Mouse (Mus musculus) brain, embryonic 18.5 days (tissue): ENCODE measurements around the gene Rag1.

Source experiments
- DNase-seq: peaks from one replicate; pipeline ENCODE4 v3.0.0-alpha.2; 2012; ENCODE audit warnings: low read depth, low spot score

The Rag1 gene

GRCm38 (mm10) chr2:101649114-101649671, at the start of gene Rag1, which contains the start of gene B230118H07Rik:
Gene Rag1 (minus strand): TSS chr2:101649501.
Gene B230118H07Rik (minus strand): TSS chr2:101649532.
- DNase-seq = no peak

- DNase-seq = no peak
These were observed 46.3 kb upstream of the Rag1 start for GRCm38 (mm10) chr2:101695584-101695983.

GRCm38 (mm10) chr2:101693577-101694215, 44.4 kb upstream of the Rag1 start:
- no peak for DNase-seq

- no peak for DNase-seq
These were observed 43.7 kb upstream of the Rag1 start for GRCm38 (mm10) chr2:101693043-101693442.

GRCm38 (mm10) chr2:101690252-101690827, 41.0 kb upstream of the Rag1 start:
- DNase-seq = no peak

- DNase-seq = no peak
These were observed 38.7 kb upstream of the Rag1 start for GRCm38 (mm10) chr2:101688011-101688410.

GRCm38 (mm10) chr2:101684421-101684820, 35.1 kb upstream of the Rag1 start:
- DNase-seq = no peak

GRCm38 (mm10) chr2:101679164-101679784, 30.0 kb upstream of the Rag1 start:
- DNase-seq = no peak

- DNase-seq = peak; percentile 52
These were observed 29.1 kb upstream of the Rag1 start, which contains the start of gene Traf6 for GRCm38 (mm10) chr2:101678236-101679021. Gene Traf6 (plus strand): TSS chr2:101678429.

GRCm38 (mm10) chr2:101673547-101673946, 24.2 kb upstream of the Rag1 start:
- no peak for DNase-seq

- no peak for DNase-seq
These were observed 19.4 kb upstream of the Rag1 start for GRCm38 (mm10) chr2:101668751-101669150.

- no peak for DNase-seq
These were observed 16.4 kb upstream of the Rag1 start for GRCm38 (mm10) chr2:101665703-101666092.

GRCm38 (mm10) chr2:101665058-101665702, 15.9 kb upstream of the Rag1 start:
- no peak for DNase-seq

- DNase-seq = no peak
These were observed 11.2 kb upstream of the Rag1 start for GRCm38 (mm10) chr2:101660536-101660935.

- DNase-seq = peak; percentile 66
These were observed 3.8 kb upstream of the Rag1 start for GRCm38 (mm10) chr2:101652921-101653597.

- DNase-seq = no peak
These were observed 3.1 kb upstream of the Rag1 start for GRCm38 (mm10) chr2:101652204-101652920.

GRCm38 (mm10) chr2:101650446-101650845, 1.1 kb upstream of the Rag1 start:
- no peak for DNase-seq

GRCm38 (mm10) chr2:101648361-101648760, 940 bp downstream of the Rag1 start:
- no peak for DNase-seq

GRCm38 (mm10) chr2:101645841-101646240, 3.5 kb downstream of the Rag1 start:
- no peak for DNase-seq

- no peak for DNase-seq
These were observed 9.4 kb downstream of the Rag1 start for GRCm38 (mm10) chr2:101639840-101640350.
